Mouse (Mus musculus) stomach, postnatal 0 days (tissue): ENCODE data around the gene Olfr605.
"Not testable (repeated sequence)": the region's sequence is repeated elsewhere in the genome, so short reads cannot be mapped to it uniquely, and the experiment has no call there.

Experiments
- CTCF ChIP-seq: IDR thresholded peaks from 2 replicates; pipeline ENCODE4 v1.5.1; 2016; ENCODE audit warnings: antibody characterized with exemption, low read depth, mild to moderate bottlenecking, moderate library complexity
- EP300 ChIP-seq: optimal IDR thresholded peaks from 2 replicates; pipeline ENCODE3; 2016; ENCODE audit warnings: antibody characterized with exemption

DNA sequence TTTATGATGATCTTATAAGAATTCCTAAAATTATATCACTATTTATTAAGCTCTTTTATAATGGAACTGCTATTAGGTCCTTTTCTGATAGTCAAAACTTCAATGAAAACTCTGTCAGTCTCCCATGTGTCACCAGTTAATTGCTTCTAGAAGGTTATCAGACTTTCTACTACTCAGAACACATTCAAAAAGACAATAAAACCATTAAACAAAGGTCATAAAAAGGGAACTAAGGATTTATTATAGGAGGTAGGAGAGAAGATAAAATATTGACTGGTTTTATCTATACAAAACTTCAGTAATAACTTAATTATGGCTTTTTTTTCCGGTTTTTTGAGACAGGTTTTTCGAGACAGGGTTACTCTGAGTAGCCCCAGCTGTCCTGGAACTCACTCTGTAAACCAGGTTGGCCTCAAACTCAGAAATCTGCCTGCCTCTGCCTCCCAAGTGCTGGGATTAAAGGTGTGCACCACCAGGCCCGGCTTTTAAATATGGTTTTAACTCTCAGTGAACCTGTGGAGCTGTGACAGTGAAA lies 38.7 kb downstream of the Olfr605 start:
- not testable (repeated sequence) for TF ChIP-seq CTCF, EP300
